Mouse (Mus musculus) embryonic fibroblast, embryonic 13.5 days (primary cell): Measurements from ENCODE around the gene Grb2. TPM values are rescaled to one million over a fixed set of nuclear protein-coding genes. Genes with fewer than 3 reads are reported as not detected.

Experiments
- H3K27ac ChIP-seq: 2 replicates; pipeline ENCODE4 v1.5.1; 2012; ENCODE audit warnings: low read length, control low read depth, inconsistent platforms; ENCODE audit not compliant: insufficient read depth
- H3K4me1 ChIP-seq: 2 replicates; pipeline ENCODE4 v1.6.1; 2011; ENCODE audit warnings: low read length; ENCODE audit not compliant: control insufficient read depth, insufficient read depth
- H3K4me3 ChIP-seq: 2 replicates; pipeline ENCODE4 v1.5.1; 2011; ENCODE audit warnings: mild to moderate bottlenecking, control low read depth, low read length; ENCODE audit not compliant: insufficient read depth
- CTCF ChIP-seq: IDR thresholded peaks from 2 replicates; pipeline ENCODE4 v1.5.1; 2011; ENCODE audit warnings: mild to moderate bottlenecking, control low read depth, low read length, moderate library complexity, borderline replicate concordance; ENCODE audit not compliant: insufficient read depth
- POLR2A ChIP-seq: IDR thresholded peaks from 2 replicates; pipeline ENCODE4 v1.6.1; 2011; ENCODE audit warnings: low read depth, mild to moderate bottlenecking, control low read depth, low read length, moderate library complexity
- polyA plus RNA-seq: library from polyadenylated mRNA; stranded (reverse); fragments of >200 nt; gene quantifications from 2 replicates; pipeline ENCODE4 v1.2.4, GENCODE M21; 2011; ENCODE audit warnings: low read depth; ENCODE audit not compliant: missing spikeins, insufficient read length

Gene Grb2
- polyA plus RNA-seq, 1 experiment = 61.1 TPM

DNA sequence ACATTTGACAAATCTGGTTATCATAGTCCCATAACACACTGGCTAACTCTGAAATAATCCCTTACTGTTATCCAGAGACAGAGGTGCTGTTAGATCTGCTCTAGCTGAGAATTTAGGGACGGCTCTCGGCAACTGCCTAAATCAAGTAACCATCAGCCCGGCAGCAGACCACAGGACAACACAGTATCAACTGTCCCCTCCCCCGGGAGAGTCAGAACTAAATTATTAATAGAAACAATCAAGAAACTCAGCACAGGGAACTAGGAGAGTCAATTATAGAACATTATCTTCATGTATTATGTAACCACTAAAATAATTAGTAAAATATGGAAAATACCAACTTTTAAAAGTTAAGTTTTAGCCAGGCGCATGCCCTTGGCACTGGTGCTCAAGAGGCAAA, 17.4 kb downstream of the Grb2 start:
- H3K4me3 ChIP-seq = no peak overlapping the region
- 0 out of 2 replicates have a peak, but pooled peaks cover 3% of the 10 kb centered on the region for H3K4me1 ChIP-seq
- TF ChIP-seq POLR2A (no peak), CTCF (no peak)
- no peak overlapping the region for H3K27ac ChIP-seq

DNA sequence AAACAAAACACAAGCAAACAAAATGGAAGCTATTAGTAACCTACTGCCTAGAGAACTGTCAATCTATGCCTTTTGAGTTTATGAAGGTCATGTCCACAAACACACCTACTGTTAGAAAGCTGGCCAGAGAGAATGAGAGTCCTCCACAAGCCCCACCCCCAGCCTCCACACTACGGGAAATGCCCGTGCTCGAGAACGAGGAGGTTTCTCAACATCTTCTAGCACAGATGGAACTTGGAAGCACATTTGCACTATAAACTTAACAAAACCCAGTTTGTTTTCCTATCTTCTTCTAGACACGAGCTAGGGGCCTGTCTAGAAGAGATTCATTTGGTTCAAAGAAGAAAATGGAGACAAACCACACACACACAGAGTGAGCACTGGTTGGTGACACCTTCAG, 18.0 kb downstream of the Grb2 start:
- TF ChIP-seq CTCF = no peak
- TF ChIP-seq POLR2A = no peak
- H3K4me1 ChIP-seq = no peaks in the 10 kb centered on the region
- H3K4me3 ChIP-seq = no peak overlapping the region

DNA sequence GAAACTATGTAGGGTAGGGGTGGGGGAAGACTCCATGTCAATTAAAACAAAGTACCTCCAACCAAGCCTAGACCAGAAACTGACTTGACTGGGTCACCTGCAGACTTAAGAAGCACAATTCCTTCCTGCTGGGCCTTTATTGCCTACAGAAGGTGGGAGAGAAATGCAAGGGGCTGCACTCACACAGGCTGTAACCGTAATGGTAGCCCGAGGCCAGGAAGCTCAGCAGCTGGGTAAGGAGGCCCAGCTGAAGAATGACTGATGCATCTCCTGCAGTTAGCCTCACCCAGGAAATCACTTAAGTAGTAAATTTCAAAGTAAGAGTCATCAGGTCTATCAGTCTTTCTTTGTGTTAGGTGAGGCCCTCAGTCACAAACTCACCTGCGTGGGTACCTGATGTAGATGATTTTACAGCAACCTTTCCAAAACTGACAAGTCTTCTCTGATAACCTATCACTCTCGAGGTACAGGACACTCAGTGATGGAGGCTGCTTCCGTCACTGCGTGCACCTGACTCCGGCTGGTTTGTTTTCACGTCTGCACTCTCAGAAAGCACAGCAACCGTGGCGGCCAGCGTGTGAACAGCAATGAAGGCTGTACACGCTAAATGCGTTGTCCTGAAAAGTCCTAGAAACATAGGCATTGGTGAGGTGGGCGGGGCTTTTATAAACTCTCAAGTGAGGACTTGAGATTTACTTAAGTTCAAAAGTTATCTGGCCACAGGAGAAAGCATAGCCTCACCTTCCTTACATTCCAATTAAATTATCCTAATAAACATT, 19.1 kb downstream of the Grb2 start:
- Histone ChIP-seq H3K27ac (no peak overlapping the region), H3K4me3 (no peak overlapping the region), H3K4me1 (0 out of 2 replicates have a peak, but pooled peaks cover 3% of the 10 kb centered on the region)
- TF ChIP-seq POLR2A (no peak), CTCF (no peak)

More for the DNA sequence above, 18.0 kb downstream of the Grb2 start:
- H3K27ac ChIP-seq = no peak overlapping the region

DNA sequence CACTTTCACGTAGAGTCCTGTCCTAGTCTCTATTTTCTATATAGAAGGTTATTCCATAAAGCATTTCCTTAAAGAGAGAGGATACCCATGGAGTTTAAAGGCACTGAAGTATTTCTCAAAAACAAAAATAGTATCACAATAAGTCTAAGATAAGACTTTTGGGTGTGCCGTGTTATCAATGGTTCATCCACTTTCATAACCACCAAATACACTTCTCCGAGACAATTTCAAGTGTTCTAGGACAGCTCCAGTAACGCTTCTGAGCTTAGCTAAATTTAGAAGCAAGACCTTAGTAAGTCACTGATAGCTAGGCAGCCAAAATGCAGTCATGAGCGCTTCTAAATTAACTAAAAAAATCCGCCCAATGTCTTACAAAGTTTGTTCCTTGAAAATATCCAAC, 22.0 kb downstream of the Grb2 start:
- H3K4me1 ChIP-seq = 0 out of 2 replicates have a peak, but pooled peaks cover 3% of the 10 kb centered on the region
- no peak overlapping the region for H3K4me3 ChIP-seq
- no peak for TF ChIP-seq CTCF
- no peak overlapping the region for H3K27ac ChIP-seq

DNA sequence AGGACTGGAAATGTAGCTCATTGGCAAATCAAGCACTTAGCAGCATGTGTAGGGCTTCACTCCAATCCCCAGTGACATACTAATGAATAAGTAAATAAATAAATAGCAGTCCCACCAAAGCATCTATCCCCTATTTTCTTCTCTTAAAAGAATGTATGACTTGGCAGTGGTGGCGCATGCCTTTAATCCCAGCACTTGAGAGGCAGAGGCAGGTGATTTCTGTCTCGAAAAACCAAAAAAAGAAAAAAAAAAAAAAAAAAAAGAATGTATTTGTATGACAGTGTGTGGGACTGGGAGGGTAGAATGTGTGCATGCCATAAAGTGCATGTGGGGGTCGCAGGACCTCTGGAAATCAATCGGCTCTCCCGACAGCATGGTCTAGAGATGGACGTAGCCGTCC, 22.4 kb downstream of the Grb2 start:
- H3K4me1 ChIP-seq = 0 out of 2 replicates have a peak, but pooled peaks cover 3% of the 10 kb centered on the region
- no peak for TF ChIP-seq POLR2A
- no peak for TF ChIP-seq CTCF
- H3K27ac ChIP-seq = no peak overlapping the region; the same call in 1 of the 2 replicates
- H3K4me3 ChIP-seq = no peak overlapping the region

DNA sequence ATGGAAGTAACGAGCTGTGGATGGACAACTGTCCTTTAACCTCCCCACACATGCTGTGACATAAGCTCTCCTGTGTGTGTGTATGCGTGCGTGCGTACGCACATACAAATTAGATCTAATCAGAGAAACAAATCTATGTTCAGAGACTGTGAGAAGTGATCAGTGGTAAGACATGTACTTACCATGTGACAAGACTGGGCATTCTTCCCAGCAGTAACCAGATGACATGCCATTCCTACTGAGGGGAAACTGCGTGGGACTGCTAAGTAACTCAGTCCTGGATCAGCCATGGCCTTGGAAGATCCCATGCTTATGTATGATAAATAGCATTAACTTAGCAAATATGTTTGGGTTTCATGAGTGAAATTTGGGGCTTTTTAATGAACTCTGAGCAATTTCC, 23.5 kb downstream of the Grb2 start:
- no peak overlapping the region for H3K4me3 ChIP-seq
- H3K4me1 ChIP-seq = 0 out of 2 replicates have a peak, but pooled peaks cover 3% of the 10 kb centered on the region
- TF ChIP-seq CTCF (no peak), POLR2A (no peak)
- peak overlapping the region; percentile 10 for H3K27ac ChIP-seq

DNA sequence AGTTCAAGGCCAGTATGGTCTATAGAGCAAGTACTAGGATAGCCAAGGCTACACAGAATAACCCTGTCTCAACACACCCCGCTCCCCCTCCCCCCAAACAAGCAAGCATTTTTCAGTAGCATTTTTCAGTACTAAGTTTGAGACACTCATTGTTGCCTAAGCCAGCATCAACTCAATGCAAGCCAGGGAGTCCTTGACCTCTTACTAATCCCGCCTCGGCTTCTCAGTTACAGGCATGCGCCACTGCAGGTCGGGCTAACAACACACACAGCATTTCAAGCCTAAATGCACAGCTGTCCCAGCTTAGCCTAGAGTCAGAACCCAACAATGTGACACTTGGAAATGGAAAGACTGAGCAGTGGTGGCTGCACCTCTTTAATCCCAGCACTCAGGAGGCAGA, 25.1 kb downstream of the Grb2 start:
- H3K4me3 ChIP-seq = no peak overlapping the region
- H3K4me1 ChIP-seq = 0 out of 2 replicates have a peak, but pooled peaks cover 3% of the 10 kb centered on the region
- H3K27ac ChIP-seq = no peak overlapping the region
- TF ChIP-seq CTCF (no peak), POLR2A (no peak)

DNA sequence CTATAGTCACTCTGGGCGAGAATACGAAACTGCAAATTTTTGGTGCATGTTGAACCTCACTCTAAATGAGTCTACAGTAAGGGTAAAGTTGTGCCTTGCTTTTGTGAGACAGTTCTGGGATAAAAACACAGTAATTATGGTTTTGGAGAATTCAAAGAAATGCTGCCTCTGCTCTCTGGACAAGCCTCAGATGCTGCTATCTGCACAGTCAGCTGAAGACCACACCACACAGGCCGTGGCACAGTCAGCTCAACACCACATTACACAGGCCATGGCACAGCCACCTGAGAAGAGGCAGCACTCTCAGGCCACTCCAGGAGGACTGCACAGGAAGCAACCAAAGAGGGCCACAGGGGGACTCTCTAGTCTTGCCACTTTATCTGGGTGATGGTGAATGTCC, 26.0 kb downstream of the Grb2 start:
- Histone ChIP-seq H3K27ac (no peak overlapping the region), H3K4me1 (0 out of 2 replicates have a peak, but pooled peaks cover 3% of the 10 kb centered on the region), H3K4me3 (no peak overlapping the region)
- TF ChIP-seq POLR2A (no peak), CTCF (no peak)

DNA sequence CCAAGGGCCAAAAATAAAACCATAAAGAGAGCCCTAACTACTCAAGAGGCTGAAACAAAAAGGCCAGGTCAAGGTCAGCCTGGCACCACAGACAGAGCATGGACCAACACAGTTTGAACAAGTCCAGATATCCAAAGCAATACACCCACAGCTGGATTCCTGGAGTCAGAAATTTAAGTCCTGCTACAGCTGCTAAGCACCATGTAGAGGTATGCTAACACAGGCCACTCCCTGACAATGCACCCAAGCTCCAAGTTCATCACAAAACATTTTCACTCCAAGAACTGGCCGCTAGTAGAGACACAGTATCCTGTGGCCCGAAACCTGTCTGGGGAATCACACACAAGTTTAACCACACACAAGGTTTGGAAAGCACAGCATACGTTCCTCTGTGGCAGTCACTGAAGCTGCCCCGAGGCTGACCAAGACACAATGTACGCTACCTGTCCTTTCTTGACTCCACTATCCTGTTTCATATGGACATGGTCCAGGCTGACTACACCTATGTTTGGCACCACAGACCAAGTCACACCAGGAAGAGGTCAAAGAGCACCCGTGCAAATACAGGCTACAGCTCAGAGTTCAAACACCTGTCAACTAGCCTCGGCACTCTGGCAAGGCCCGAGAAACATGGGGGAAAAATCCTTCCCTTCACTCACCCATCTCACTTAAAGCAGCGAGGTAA, 28.7 kb downstream of the Grb2 start:
- TF ChIP-seq CTCF (no peak), POLR2A (no peak)
- Histone ChIP-seq H3K27ac (no peak overlapping the region), H3K4me3 (no peak overlapping the region), H3K4me1 (0 out of 2 replicates have a peak, but pooled peaks cover under 1% of the 10 kb centered on the region)

DNA sequence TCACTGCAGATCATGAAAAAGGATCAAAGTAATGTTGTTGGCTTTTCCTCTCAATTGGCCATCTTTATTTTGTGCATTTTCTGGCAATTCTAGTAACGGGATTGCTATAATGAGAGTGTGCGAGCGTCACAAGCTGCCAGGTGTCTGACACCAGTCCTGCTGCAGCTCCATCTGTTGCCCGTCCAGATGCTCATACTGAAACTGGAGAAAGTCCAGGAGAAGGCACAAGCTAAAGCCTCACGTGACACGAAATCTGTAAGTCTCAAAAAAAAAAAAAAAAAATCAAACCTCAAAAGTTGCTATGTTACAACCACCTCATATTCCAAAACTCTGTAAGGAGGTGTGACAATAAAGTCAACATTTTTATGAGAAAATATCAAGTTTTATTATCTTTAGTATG, 29.5 kb downstream of the Grb2 start:
- Histone ChIP-seq H3K4me3 (no peak overlapping the region), H3K4me1 (peaks cover 8% of the 10 kb centered on the region), H3K27ac (no peak overlapping the region)
- TF ChIP-seq POLR2A (no peak), CTCF (no peak)
